Mouse (Mus musculus) ES-Bruce4 (cell line): ENCODE measurements at regions not wholly inside any gene's neighbourhood (a gene's known extent, or its start where the extent isn't known, plus 50 kb on each side); places are given as distances from the start of the nearest gene placed in this dataset.

Experiments
- H3K27ac ChIP-seq: 2 replicates; pipeline ENCODE4 v1.5.1; 2012; ENCODE audit warnings: low read length, inconsistent platforms; ENCODE audit not compliant: insufficient read depth
- H3K27me3 ChIP-seq: 2 replicates; pipeline ENCODE4 v1.6.1; 2012; ENCODE audit warnings: mild to moderate bottlenecking, low read length, inconsistent platforms; ENCODE audit not compliant: control insufficient read depth, poor library complexity, insufficient read depth, severe bottlenecking
- H3K36me3 ChIP-seq: 2 replicates; pipeline ENCODE4 v1.6.1; 2012; ENCODE audit warnings: inconsistent platforms, mild to moderate bottlenecking, low read length, moderate library complexity; ENCODE audit not compliant: control insufficient read depth, poor library complexity, insufficient read depth, severe bottlenecking
- H3K4me1 ChIP-seq: one replicate; pipeline ENCODE4 v1.8.1; 2011; ENCODE audit warnings: low read length; ENCODE audit not compliant: control insufficient read depth, insufficient read depth
- H3K4me3 ChIP-seq: 2 replicates; pipeline ENCODE4 v1.5.1; 2011; ENCODE audit warnings: low read depth, mild to moderate bottlenecking, low read length
- H3K9ac ChIP-seq: 2 replicates; pipeline ENCODE4 v1.6.1; 2012; ENCODE audit warnings: low read depth, mild to moderate bottlenecking, inconsistent platforms; ENCODE audit not compliant: poor library complexity, severe bottlenecking
- H3K9me3 ChIP-seq: replicated peaks from 2 replicates; pipeline ENCODE4 v1.6.1; 2012; ENCODE audit warnings: mild to moderate bottlenecking, low read length, inconsistent platforms; ENCODE audit not compliant: control insufficient read depth, poor library complexity, insufficient read depth, severe bottlenecking
- CTCF ChIP-seq: IDR thresholded peaks from one replicate; pipeline ENCODE4 v1.8.1; 2011; ENCODE audit warnings: low read depth, low read length
- EP300 ChIP-seq: IDR thresholded peaks from 2 replicates; pipeline ENCODE4 v1.6.1; 2011; ENCODE audit warnings: low read depth, low read length; ENCODE audit not compliant: insufficient read depth
- POLR2A ChIP-seq: IDR thresholded peaks from one replicate; pipeline ENCODE4 v1.8.1; 2011; ENCODE audit warnings: low read length; ENCODE audit not compliant: insufficient read depth

GRCm38 (mm10) chr12:46416765-46417404 is 401.8 kb downstream of the Nova1 start:
- no peak for TF ChIP-seq EP300
- Histone ChIP-seq H3K9me3 (no peaks in the 10 kb centered on the region), H3K27me3 (no peaks in the 10 kb centered on the region), H3K4me3 (no peak overlapping the region), H3K9ac (no peak overlapping the region), H3K36me3 (no peaks in the 10 kb centered on the region), H3K4me1 (no peaks in the 10 kb centered on the region), H3K27ac (no peak overlapping the region)

- Histone ChIP-seq H3K4me1 (no peaks in the 10 kb centered on the region), H3K9me3 (no peaks in the 10 kb centered on the region), H3K27me3 (no peaks in the 10 kb centered on the region), H3K36me3 (no peaks in the 10 kb centered on the region), H3K4me3 (no peak overlapping the region), H3K9ac (no peak overlapping the region), H3K27ac (no peak overlapping the region)
- TF ChIP-seq EP300: no peak
- no peak for TF ChIP-seq POLR2A
- TF ChIP-seq CTCF: no peak
Observed at GRCm38 (mm10) chr12:46416250-46416649, 402.5 kb downstream of the Nova1 start.

- H3K4me1 ChIP-seq: no peaks in the 10 kb centered on the region
- no peaks in the 10 kb centered on the region for H3K36me3 ChIP-seq
- no peaks in the 10 kb centered on the region for H3K27me3 ChIP-seq
- no peak overlapping the region for H3K9ac ChIP-seq
- H3K4me3 ChIP-seq: no peak overlapping the region
- TF ChIP-seq CTCF (no peak), POLR2A (no peak), EP300 (no peak)
- H3K27ac ChIP-seq: no peak overlapping the region
- H3K9me3 ChIP-seq: no peaks in the 10 kb centered on the region
Observed at GRCm38 (mm10) chr12:46405674-46406073, 413.1 kb downstream of the Nova1 start.

- no peak overlapping the region for H3K9ac ChIP-seq
- TF ChIP-seq POLR2A (no peak), CTCF (no peak), EP300 (no peak)
- no peak overlapping the region for H3K27ac ChIP-seq
- H3K4me3 ChIP-seq: peak overlapping the region; percentile 58
- H3K27me3 ChIP-seq: peaks cover 1% of the 10 kb centered on the region; the same call in 1 of the 2 replicates
- H3K9me3 ChIP-seq: no peaks in the 10 kb centered on the region
- H3K4me1 ChIP-seq: no peaks in the 10 kb centered on the region
- no peaks in the 10 kb centered on the region for H3K36me3 ChIP-seq
Observed at GRCm38 (mm10) chr12:46399653-46399975, 419.1 kb downstream of the Nova1 start.

GRCm38 (mm10) chr12:46398875-46399652 is 419.7 kb downstream of the Nova1 start:
- Histone ChIP-seq H3K9me3 (no peaks in the 10 kb centered on the region), H3K4me1 (no peaks in the 10 kb centered on the region), H3K9ac (no peak overlapping the region), H3K27ac (no peak overlapping the region), H3K4me3 (peak overlapping the region; percentile 58), H3K27me3 (peaks cover 1% of the 10 kb centered on the region; the same call in 1 of the 2 replicates), H3K36me3 (no peaks in the 10 kb centered on the region)
- TF ChIP-seq POLR2A (no peak), CTCF (no peak), EP300 (no peak)

GRCm38 (mm10) chr12:46395245-46395644 is 423.5 kb downstream of the Nova1 start:
- Histone ChIP-seq H3K4me1 (no peaks in the 10 kb centered on the region), H3K27ac (no peak overlapping the region), H3K4me3 (no peak overlapping the region), H3K36me3 (no peaks in the 10 kb centered on the region), H3K9ac (no peak overlapping the region), H3K27me3 (peaks cover 1% of the 10 kb centered on the region; the same call in 1 of the 2 replicates), H3K9me3 (no peaks in the 10 kb centered on the region)
- TF ChIP-seq POLR2A: no peak
- TF ChIP-seq EP300: no peak
- TF ChIP-seq CTCF: no peak
